Mouse (Mus musculus) embryonic facial prominence, embryonic 12.5 days (tissue): Measurements from ENCODE around the gene Arih2. TPM values are rescaled to one million over a fixed set of nuclear protein-coding genes. Genes with fewer than 3 reads are reported as not detected.

ENCODE experiments used
- ATAC-seq: fragments of 200-750 bp; cut with Nextera tagmentation; 2 replicates; pipeline ENCODE4 v1.8.0; 2017; ENCODE audit not compliant: insufficient number of reproducible peaks, insufficient read depth, low FRiP score, low TSS enrichment
- H3K27ac ChIP-seq: fragments of 300-500 bp; sonication (generic); 2 replicates; pipeline ENCODE4 v1.5.1; 2016; ENCODE audit warnings: mild to moderate bottlenecking
- H3K27me3 ChIP-seq: fragments of 300-500 bp; sonication (generic); 2 replicates; pipeline ENCODE4 v1.6.1; 2016; ENCODE audit warnings: mild to moderate bottlenecking, moderate library complexity
- H3K36me3 ChIP-seq: fragments of 300-500 bp; sonication (generic); 2 replicates; pipeline ENCODE4 v1.6.1; 2016; ENCODE audit warnings: mild to moderate bottlenecking
- H3K4me1 ChIP-seq: fragments of 300-500 bp; sonication (generic); 2 replicates; pipeline ENCODE4 v1.6.1; 2016
- H3K4me2 ChIP-seq: fragments of 300-500 bp; sonication (generic); replicated peaks from 2 replicates; pipeline ENCODE4 v1.6.1; 2016; ENCODE audit warnings: mild to moderate bottlenecking, moderate library complexity
- H3K4me3 ChIP-seq: fragments of 300-500 bp; sonication (generic); 2 replicates; pipeline ENCODE4 v1.5.1; 2016; ENCODE audit warnings: mild to moderate bottlenecking
- H3K9ac ChIP-seq: fragments of 300-500 bp; sonication (generic); 2 replicates; pipeline ENCODE4 v1.6.1; 2016; ENCODE audit warnings: mild to moderate bottlenecking, moderate library complexity
- H3K9me3 ChIP-seq: fragments of 300-500 bp; sonication (generic); 2 replicates; pipeline ENCODE4 v1.6.1; 2016; ENCODE audit warnings: mild to moderate bottlenecking, moderate library complexity
- WGBS: fragments of 180-500 bp; shearing (Covaris S2); methylation state at CpG from one replicate; pipeline ENCODE4 v1.1.7; 2016; 5-methylcytosine and 5-hydroxymethylcytosine counted together
- polyA plus RNA-seq: library from polyadenylated mRNA; unstranded; fragments of >200 nt; fragmentation: Nextera tagmentation; extraction: Ambion mirVana; gene quantifications from 2 replicates; pipeline ENCODE4 v1.2.1, GENCODE M21; 2016

Gene Arih2
- polyA plus RNA-seq, 1 experiment from 2014 or later = 58.1 TPM

DNA sequence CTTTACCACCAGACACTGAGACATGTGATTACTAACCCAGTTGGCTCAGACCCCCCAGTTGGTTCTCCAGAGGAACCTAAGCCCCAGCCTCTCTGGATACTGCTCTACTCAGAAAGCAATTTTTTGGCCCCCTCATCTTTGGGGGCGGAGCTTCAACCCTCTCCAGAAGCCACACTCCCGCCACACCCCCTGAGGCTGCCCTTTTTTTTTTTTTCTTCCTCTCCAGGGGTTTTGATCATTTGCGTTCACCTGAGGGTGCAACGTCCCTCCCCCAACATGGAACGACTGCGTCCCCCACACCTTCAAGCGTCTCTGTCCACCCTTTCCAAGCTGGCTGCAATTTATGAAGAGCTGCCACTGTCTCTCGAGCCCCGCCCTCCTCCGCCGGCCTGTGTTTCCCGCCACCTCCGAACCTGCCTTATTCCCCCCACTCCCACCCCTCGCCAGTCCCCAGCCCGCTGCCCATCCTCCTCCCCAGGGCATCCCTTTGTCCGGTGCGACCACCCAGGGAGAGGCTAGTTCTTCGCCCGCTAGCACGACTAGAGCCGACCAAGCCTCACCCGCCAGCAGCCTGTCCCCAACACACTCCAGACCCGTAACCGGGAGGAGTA is 71.1 kb downstream of the Arih2 start:
- Histone ChIP-seq H3K4me1 (peaks cover 54% of the 10 kb centered on the region), H3K4me2 (peak overlapping the region; percentile 70), H3K4me3 (peak overlapping the region; percentile 90), H3K9me3 (no peaks in the 10 kb centered on the region), H3K27me3 (no peaks in the 10 kb centered on the region), H3K27ac (peak overlapping the region; percentile 91), H3K9ac (peak overlapping the region; percentile 89), H3K36me3 (peaks cover 39% of the 10 kb centered on the region)
- WGBS = under 1% methylated on average over 24 of the region's 24 CpGs
- ATAC-seq = no peak

- 60% methylated on average over 6 of the region's 6 CpGs for WGBS
- no peaks in the 10 kb centered on the region for H3K27me3 ChIP-seq
- peak overlapping the region; percentile 70 for H3K4me2 ChIP-seq
- H3K4me1 ChIP-seq = peaks cover 54% of the 10 kb centered on the region
- H3K27ac ChIP-seq = no peak overlapping the region
- peaks cover 48% of the 10 kb centered on the region for H3K36me3 ChIP-seq
- peak overlapping the region; percentile 89 for H3K9ac ChIP-seq
- H3K4me3 ChIP-seq = peak overlapping the region; percentile 90
- no peaks in the 10 kb centered on the region for H3K9me3 ChIP-seq
- ATAC-seq = no peak
Observed at GRCm38 (mm10) chr9:108577025-108577424, 72.2 kb downstream of the Arih2 start.

GRCm38 (mm10) chr9:108575321-108576297 is 73.6 kb downstream of the Arih2 start:
- H3K4me3 ChIP-seq = 0 out of 2 replicates have a peak overlapping the region, but pooled peaks have one; percentile 90
- peaks cover 53% of the 10 kb centered on the region for H3K36me3 ChIP-seq

DNA sequence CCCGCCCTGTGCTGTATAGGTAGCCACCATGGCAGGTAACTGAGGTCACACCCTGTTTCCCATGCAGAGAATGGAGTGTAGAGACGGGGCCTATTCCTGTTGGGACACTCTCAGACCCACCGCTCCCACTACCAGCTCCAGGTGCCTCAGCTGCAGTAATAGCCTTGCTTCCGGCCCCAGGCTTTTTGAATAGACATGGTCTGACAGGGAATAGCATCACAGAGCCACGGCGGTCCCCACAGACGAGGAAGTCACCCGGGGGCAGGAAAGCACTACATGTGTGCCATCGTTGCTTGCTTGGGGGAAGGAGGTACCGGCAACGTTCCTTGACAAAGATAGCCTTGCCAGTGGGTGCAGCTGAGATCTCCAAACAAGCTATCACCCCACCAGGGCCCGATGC is 74.3 kb downstream of the Arih2 start:
- H3K9me3 ChIP-seq = no peaks in the 10 kb centered on the region
- H3K4me2 ChIP-seq = no peak overlapping the region
- H3K4me3 ChIP-seq = no peak overlapping the region
- peaks cover 66% of the 10 kb centered on the region for H3K4me1 ChIP-seq
- no peak overlapping the region for H3K9ac ChIP-seq
- no peak overlapping the region for H3K27ac ChIP-seq
- H3K36me3 ChIP-seq = peaks cover 53% of the 10 kb centered on the region
- no peaks in the 10 kb centered on the region for H3K27me3 ChIP-seq
- WGBS = 87% methylated on average over 12 of the region's 12 CpGs
- no peak for ATAC-seq

More at GRCm38 (mm10) chr9:108575321-108576297, 73.6 kb downstream of the Arih2 start:
- 91% methylated on average over 37 of the region's 37 CpGs for WGBS
- H3K27me3 ChIP-seq = no peaks in the 10 kb centered on the region
- no peak for ATAC-seq
- no peak overlapping the region for H3K4me2 ChIP-seq
- H3K4me1 ChIP-seq = peaks cover 60% of the 10 kb centered on the region
- no peaks in the 10 kb centered on the region for H3K9me3 ChIP-seq
- no peak overlapping the region for H3K27ac ChIP-seq
- H3K9ac ChIP-seq = no peak overlapping the region

GRCm38 (mm10) chr9:108573774-108574690 is 75.2 kb downstream of the Arih2 start:
- H3K9me3 ChIP-seq = no peaks in the 10 kb centered on the region
- H3K4me2 ChIP-seq = no peak overlapping the region; the same call in 1 of the 2 replicates
- no peak overlapping the region for H3K9ac ChIP-seq
- peaks cover 58% of the 10 kb centered on the region for H3K4me1 ChIP-seq
- ATAC-seq = no peak
- H3K27me3 ChIP-seq = no peaks in the 10 kb centered on the region
- peaks cover 53% of the 10 kb centered on the region for H3K36me3 ChIP-seq
- no peak overlapping the region for H3K27ac ChIP-seq
- H3K4me3 ChIP-seq = no peak overlapping the region
- WGBS = 51% methylated on average over 26 of the region's 26 CpGs

- Histone ChIP-seq H3K27me3 (no peaks in the 10 kb centered on the region), H3K4me2 (no peak overlapping the region), H3K4me1 (peaks cover 61% of the 10 kb centered on the region), H3K4me3 (no peak overlapping the region), H3K36me3 (peaks cover 53% of the 10 kb centered on the region), H3K27ac (no peak overlapping the region), H3K9ac (no peak overlapping the region), H3K9me3 (no peaks in the 10 kb centered on the region)
- ATAC-seq = no peak
- WGBS = 90% methylated on average over 10 of the region's 10 CpGs
Observed at GRCm38 (mm10) chr9:108572321-108572720, 76.9 kb downstream of the Arih2 start.

DNA sequence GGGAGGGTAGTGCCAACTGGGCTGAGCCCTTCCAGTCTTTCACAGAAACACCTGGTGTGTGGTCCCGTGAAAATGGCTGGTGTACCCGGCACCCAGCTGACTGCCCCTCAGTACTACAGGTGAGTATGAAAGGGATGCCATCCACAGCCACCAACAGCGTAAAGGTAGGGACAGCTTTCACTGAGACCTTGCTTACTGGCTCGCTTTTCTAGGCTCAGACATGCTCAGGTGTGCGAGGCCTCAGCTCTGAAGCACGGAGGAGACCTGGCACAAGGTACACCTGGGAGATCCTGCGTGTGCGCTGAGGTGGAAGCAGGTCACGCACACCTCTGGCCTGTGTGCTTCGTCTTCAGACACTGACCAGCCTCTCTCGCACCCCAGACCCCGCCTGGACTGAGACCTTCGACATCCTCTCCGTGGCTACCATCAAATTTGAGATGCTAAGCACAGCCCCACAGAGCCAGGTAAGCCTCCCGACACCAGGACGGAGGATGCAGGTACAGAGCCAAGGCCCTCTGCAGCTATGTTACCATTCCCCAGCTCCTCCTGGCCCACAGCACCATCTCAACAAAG is 77.7 kb downstream of the Arih2 start:
- H3K4me1 ChIP-seq = peaks cover 53% of the 10 kb centered on the region
- peaks cover 53% of the 10 kb centered on the region for H3K36me3 ChIP-seq
- no peak for ATAC-seq
- H3K27ac ChIP-seq = no peak overlapping the region
- H3K27me3 ChIP-seq = no peaks in the 10 kb centered on the region
- no peak overlapping the region for H3K4me3 ChIP-seq
- H3K9me3 ChIP-seq = no peaks in the 10 kb centered on the region
- no peak overlapping the region for H3K9ac ChIP-seq
- 93% methylated on average over 16 of the region's 16 CpGs for WGBS
- H3K4me2 ChIP-seq = no peak overlapping the region

- Histone ChIP-seq H3K9ac (peak overlapping the region; percentile 71), H3K36me3 (peaks cover 49% of the 10 kb centered on the region), H3K27me3 (no peaks in the 10 kb centered on the region), H3K4me3 (peak overlapping the region; percentile 60), H3K4me2 (peak overlapping the region; percentile 98), H3K9me3 (no peaks in the 10 kb centered on the region), H3K4me1 (peaks cover 48% of the 10 kb centered on the region), H3K27ac (peak overlapping the region; percentile 74)
- ATAC-seq = no peak; the same call in 1 of the 2 replicates
- WGBS = 2% methylated on average over 40 of the region's 40 CpGs
Observed at GRCm38 (mm10) chr9:108570207-108570896, 78.8 kb downstream of the Arih2 start.

DNA sequence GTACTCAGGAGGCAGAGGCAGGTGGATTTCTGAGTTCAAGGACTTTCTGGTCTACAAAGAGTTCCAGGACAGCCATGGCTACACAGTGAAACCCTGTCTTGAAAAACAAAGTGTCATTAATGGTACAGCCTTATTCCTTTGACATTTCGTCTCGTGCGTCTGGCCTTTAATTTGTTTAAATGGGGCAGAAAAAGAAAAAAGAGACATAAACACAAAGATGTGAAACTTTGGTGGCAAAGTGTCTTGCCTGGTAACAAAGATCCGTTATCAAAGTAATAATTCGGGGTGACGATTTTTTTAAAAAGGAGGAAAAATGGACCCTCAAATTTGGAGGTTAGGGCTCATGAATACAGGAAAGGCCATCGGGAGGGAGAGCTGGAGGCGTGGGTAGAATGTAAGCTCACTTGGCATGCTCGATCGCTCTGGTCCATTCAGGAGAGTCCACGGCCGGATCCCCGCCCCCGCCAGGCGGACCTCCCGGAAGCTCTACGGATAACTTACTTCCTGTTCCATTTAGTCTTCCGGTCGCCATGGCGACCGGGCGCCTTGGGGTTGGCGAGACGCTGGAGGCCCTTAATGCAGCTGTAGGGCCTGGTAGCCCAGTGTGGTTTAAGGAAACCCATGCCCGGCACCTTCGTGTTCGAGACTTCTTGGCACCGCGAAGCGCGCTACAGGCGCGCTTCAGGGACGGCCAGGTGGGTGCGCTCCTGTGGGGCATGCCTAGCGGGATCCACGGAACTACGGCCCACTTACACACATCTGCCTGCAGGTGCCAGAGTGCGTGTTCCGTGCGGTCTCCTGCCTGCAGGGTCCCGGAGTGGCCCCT is 79.6 kb downstream of the Arih2 start, which contains the start of gene Dalrd3:
Gene Dalrd3 (plus strand): TSS at position 506 of the 826 bp plus-strand sequence.
- peaks cover 48% of the 10 kb centered on the region for H3K36me3 ChIP-seq
- H3K27me3 ChIP-seq = no peaks in the 10 kb centered on the region
- peak within 1 kb of the TSS; percentile 71 for H3K9ac ChIP-seq
- H3K4me2 ChIP-seq = peak within 1 kb of the TSS; percentile 98
- peak; percentile 53 for ATAC-seq
- WGBS = 6% methylated on average over 42 of the region's 42 CpGs
- no peaks in the 10 kb centered on the region for H3K9me3 ChIP-seq
- peak within 1 kb of the TSS; percentile 60 for H3K4me3 ChIP-seq
- peaks cover 41% of the 10 kb centered on the region for H3K4me1 ChIP-seq
- H3K27ac ChIP-seq = peak within 1 kb of the TSS; percentile 74

DNA sequence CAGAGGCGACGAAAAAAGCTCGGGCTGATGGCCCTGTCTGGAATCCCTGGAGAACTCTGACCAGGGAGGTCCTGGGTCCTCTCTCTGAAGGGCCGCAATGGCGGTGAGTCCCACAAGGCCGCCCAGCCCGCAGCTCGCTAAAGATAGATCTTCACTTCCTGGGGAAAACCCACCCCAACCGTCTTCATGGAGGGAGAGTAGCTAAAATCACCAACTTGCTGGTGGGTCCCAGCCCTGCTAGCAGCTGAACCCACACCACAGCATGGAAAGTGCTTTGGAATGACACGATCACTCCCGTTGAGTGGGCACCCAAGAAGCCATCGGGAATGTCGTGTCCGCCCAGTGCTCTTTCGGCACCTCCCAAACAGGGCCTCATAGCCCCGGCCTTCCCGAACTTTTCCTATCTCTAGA is 80.7 kb downstream of the Arih2 start:
- 76% methylated on average over 17 of the region's 17 CpGs for WGBS
- Histone ChIP-seq H3K27ac (peak overlapping the region; percentile 4; the same call in 1 of the 2 replicates), H3K36me3 (peaks cover 48% of the 10 kb centered on the region), H3K4me2 (peak overlapping the region; percentile 95), H3K9me3 (no peaks in the 10 kb centered on the region), H3K27me3 (no peaks in the 10 kb centered on the region), H3K9ac (no peak overlapping the region; the same call in 1 of the 2 replicates), H3K4me3 (peak overlapping the region; percentile 67), H3K4me1 (peaks cover 30% of the 10 kb centered on the region)
- ATAC-seq = no peak
